Mouse (Mus musculus): ENCODE data around the gene Kcnc1. TPM values are rescaled to one million over a fixed set of nuclear protein-coding genes. Genes with fewer than 3 reads are reported as not detected.

The Kcnc1 gene
- polyA plus RNA-seq, 1 experiment: 0.34 TPM

GRCm38 (mm10) chr7:46438537-46439141 is 42.3 kb downstream of the Kcnc1 start:
- Histone ChIP-seq H3K4me3 (ENCODE audit: low read depth, low read length) (no peak overlapping the region), H3K4me1 (ENCODE audit: control insufficient read depth, insufficient read depth, insufficient read length, low read length) (peaks cover 18% of the 10 kb centered on the region; the same call in 1 of the 2 replicates), H3K27me3 (ENCODE audit: control insufficient read depth, insufficient read depth, low read length) (no peaks in the 10 kb centered on the region), H3K36me3 (ENCODE audit: control insufficient read depth, insufficient read depth, low read length) (no peaks in the 10 kb centered on the region), H3K27ac (ENCODE audit: insufficient read depth, low read depth, low read length) (no peak overlapping the region)
- TF ChIP-seq CTCF (IDR thresholded peaks at IDR 0.05; ENCODE audit: extremely low read depth, insufficient read length, insufficient replicate concordance, low read depth, low read length) (no peak), POLR2A (IDR thresholded peaks at IDR 0.05; ENCODE audit: low read depth, low read length) (no peak)
- WGBS: 25% methylated on average over 9 of the region's 9 CpGs

- no peaks in the 10 kb centered on the region for H3K36me3 ChIP-seq (ENCODE audit: control insufficient read depth, insufficient read depth, low read length)
- H3K27me3 ChIP-seq (ENCODE audit: control insufficient read depth, insufficient read depth, low read length): no peaks in the 10 kb centered on the region
- no peak overlapping the region for H3K4me3 ChIP-seq (ENCODE audit: low read depth, low read length)
- no peak overlapping the region for H3K27ac ChIP-seq (ENCODE audit: insufficient read depth, low read depth, low read length)
- H3K4me1 ChIP-seq (ENCODE audit: control insufficient read depth, insufficient read depth, insufficient read length, low read length): peaks cover 18% of the 10 kb centered on the region; the same call in 1 of the 2 replicates
- WGBS: 84% methylated on average over 10 of the region's 10 CpGs
- no peak for TF ChIP-seq CTCF (IDR thresholded peaks at IDR 0.05; ENCODE audit: extremely low read depth, insufficient read length, insufficient replicate concordance, low read depth, low read length)
- TF ChIP-seq POLR2A (IDR thresholded peaks at IDR 0.05; ENCODE audit: low read depth, low read length): no peak
Measured at GRCm38 (mm10) chr7:46443163-46443562, 46.9 kb downstream of the Kcnc1 start.

GRCm38 (mm10) chr7:46445896-46446295 is 49.6 kb downstream of the Kcnc1 start:
- Histone ChIP-seq H3K4me3 (ENCODE audit: low read depth, low read length) (no peak overlapping the region), H3K27me3 (ENCODE audit: control insufficient read depth, insufficient read depth, low read length) (no peaks in the 10 kb centered on the region), H3K4me1 (ENCODE audit: control insufficient read depth, insufficient read depth, insufficient read length, low read length) (peaks cover 7% of the 10 kb centered on the region; the same call in 1 of the 2 replicates), H3K36me3 (ENCODE audit: control insufficient read depth, insufficient read depth, low read length) (no peaks in the 10 kb centered on the region), H3K27ac (ENCODE audit: insufficient read depth, low read depth, low read length) (no peak overlapping the region)
- 73% methylated on average over 6 of the region's 6 CpGs for WGBS
- TF ChIP-seq CTCF (IDR thresholded peaks at IDR 0.05; ENCODE audit: extremely low read depth, insufficient read length, insufficient replicate concordance, low read depth, low read length) (no peak), POLR2A (IDR thresholded peaks at IDR 0.05; ENCODE audit: low read depth, low read length) (no peak)

- Histone ChIP-seq H3K36me3 (ENCODE audit: control insufficient read depth, insufficient read depth, low read length) (no peaks in the 10 kb centered on the region), H3K27me3 (ENCODE audit: control insufficient read depth, insufficient read depth, low read length) (no peaks in the 10 kb centered on the region), H3K4me1 (ENCODE audit: control insufficient read depth, insufficient read depth, insufficient read length, low read length) (no peaks in the 10 kb centered on the region), H3K4me3 (ENCODE audit: low read depth, low read length) (no peak overlapping the region), H3K27ac (ENCODE audit: insufficient read depth, low read depth, low read length) (no peak overlapping the region)
- WGBS: 75% methylated on average over 9 of the region's 9 CpGs
- TF ChIP-seq POLR2A (IDR thresholded peaks at IDR 0.05; ENCODE audit: low read depth, low read length): no peak
- TF ChIP-seq CTCF (IDR thresholded peaks at IDR 0.05; ENCODE audit: extremely low read depth, insufficient read length, insufficient replicate concordance, low read depth, low read length): no peak
Measured at GRCm38 (mm10) chr7:46447473-46448165, 51.3 kb downstream of the Kcnc1 start.

- TF ChIP-seq CTCF (IDR thresholded peaks at IDR 0.05; ENCODE audit: extremely low read depth, insufficient read length, insufficient replicate concordance, low read depth, low read length) (no peak), POLR2A (IDR thresholded peaks at IDR 0.05; ENCODE audit: low read depth, low read length) (no peak)
- 70% methylated on average over 6 of the region's 6 CpGs for WGBS
- no peak overlapping the region for H3K27ac ChIP-seq (ENCODE audit: insufficient read depth, low read depth, low read length)
- H3K27me3 ChIP-seq (ENCODE audit: control insufficient read depth, insufficient read depth, low read length): no peaks in the 10 kb centered on the region
- H3K36me3 ChIP-seq (ENCODE audit: control insufficient read depth, insufficient read depth, low read length): no peaks in the 10 kb centered on the region
- no peak overlapping the region for H3K4me3 ChIP-seq (ENCODE audit: low read depth, low read length)
- no peaks in the 10 kb centered on the region for H3K4me1 ChIP-seq (ENCODE audit: control insufficient read depth, insufficient read depth, insufficient read length, low read length)
Measured at GRCm38 (mm10) chr7:46448922-46449645, 52.8 kb downstream of the Kcnc1 start.

GRCm38 (mm10) chr7:46453930-46454679 is 57.8 kb downstream of the Kcnc1 start:
- WGBS: 82% methylated on average over 10 of the region's 10 CpGs
- TF ChIP-seq CTCF (IDR thresholded peaks at IDR 0.05; ENCODE audit: extremely low read depth, insufficient read length, insufficient replicate concordance, low read depth, low read length) (no peak), POLR2A (IDR thresholded peaks at IDR 0.05; ENCODE audit: low read depth, low read length) (no peak)
- H3K27me3 ChIP-seq (ENCODE audit: control insufficient read depth, insufficient read depth, low read length): no peaks in the 10 kb centered on the region

More at GRCm38 (mm10) chr7:46453930-46454679, 57.8 kb downstream of the Kcnc1 start:
- no peak overlapping the region for H3K4me3 ChIP-seq (ENCODE audit: low read depth, low read length)
- H3K27ac ChIP-seq (ENCODE audit: insufficient read depth, low read depth, low read length): no peak overlapping the region
- H3K36me3 ChIP-seq (ENCODE audit: control insufficient read depth, insufficient read depth, low read length): no peaks in the 10 kb centered on the region
- no peaks in the 10 kb centered on the region for H3K4me1 ChIP-seq (ENCODE audit: control insufficient read depth, insufficient read depth, insufficient read length, low read length)
